Mouse (Mus musculus): ENCODE results near the gene B9d2. TPM values are rescaled to one million over a fixed set of nuclear protein-coding genes. Genes with fewer than 3 reads are reported as not detected.

Gene B9d2
- total RNA-seq (2021): 10 to 100 TPM in 1 of 2 experiments, 1 to 10 TPM in 1; 8.3 to 10.9 TPM

- intact Hi-C loops (cut with DNase I): loop anchor here (5.0 kb wide), 1 partner anchor 72 kb away; the partner anchor contains the start of gene Hnrnpul1
- DNase-seq (ENCODE audit: low spot score): peak; percentile 93
Measured at GRCm38 (mm10) chr7:25680514-25681258, at the start of gene B9d2. Gene B9d2 (plus strand): TSS chr7:25680780.

GRCm38 (mm10) chr7:25632679-25633078, 47.9 kb upstream of the B9d2 start:
- no peak for DNase-seq (ENCODE audit: low spot score)
- intact Hi-C loops (cut with DNase I): no loop called here

DNA sequence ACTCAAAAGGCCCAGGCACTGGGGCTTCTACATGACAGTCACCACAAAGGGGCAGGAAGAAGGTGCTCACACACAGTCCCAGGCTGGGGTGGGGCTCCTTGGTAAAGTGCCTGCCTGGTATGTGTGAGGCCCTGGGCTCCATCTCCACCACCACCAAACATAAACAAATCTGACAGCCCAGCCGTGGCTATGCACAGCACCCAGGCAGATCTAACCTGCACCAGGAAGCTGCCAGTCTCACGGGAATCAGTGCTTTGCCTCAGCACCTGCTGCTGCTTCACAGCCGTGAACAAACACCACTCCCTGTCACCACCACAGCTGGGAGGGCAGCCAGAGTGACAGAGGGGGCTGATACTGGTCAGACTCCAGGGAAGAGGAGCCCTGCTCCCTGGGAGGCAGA, 44.2 kb upstream of the B9d2 start:
- intact Hi-C loops (cut with DNase I): no loop called here
- DNase-seq (ENCODE audit: low spot score): no peak

- intact Hi-C loops (cut with DNase I): no loop called here
- DNase-seq (ENCODE audit: low spot score): no peak
Measured at GRCm38 (mm10) chr7:25637099-25637498, 43.5 kb upstream of the B9d2 start.

DNA sequence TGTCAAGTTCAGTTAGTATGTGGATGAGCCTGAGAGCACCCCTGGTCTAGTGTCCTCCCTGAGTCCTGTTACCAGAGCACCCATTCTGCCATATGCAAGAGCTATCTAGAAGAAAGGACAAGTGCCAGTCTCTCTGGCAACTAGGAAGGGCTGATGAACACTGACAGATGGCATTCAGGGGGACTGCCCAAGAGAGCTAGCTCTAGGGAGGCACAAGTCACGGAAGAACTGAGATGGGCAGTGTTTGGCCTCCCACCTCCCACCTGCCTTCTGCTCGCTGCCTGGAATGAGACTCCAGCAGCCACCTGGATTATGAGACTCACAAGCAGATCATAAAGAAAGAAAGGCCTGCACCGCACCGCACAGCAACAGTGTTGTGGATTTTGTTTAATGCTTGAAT, 40.8 kb upstream of the B9d2 start:
- intact Hi-C loops (cut with DNase I): no loop called here
- DNase-seq (ENCODE audit: low spot score): no peak

DNA sequence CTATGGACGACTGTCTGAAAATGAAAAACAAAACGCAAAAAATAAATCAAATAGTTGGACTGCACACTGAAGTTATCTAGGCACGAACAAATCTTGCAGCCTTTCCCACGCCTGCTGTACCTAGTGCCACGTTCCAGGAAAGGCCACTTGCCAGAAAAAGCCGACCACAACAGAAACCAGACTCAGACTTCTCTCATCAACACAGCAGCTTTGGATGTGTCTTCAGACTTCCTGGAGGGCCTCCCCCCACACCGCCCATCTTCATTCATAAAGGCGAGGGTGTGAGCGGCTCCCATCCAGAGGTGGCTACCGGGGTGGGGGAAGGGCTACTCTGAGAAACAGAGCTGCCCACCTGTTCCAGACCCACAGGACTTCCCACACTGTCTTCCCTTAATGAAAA, 36.4 kb upstream of the B9d2 start:
- intact Hi-C loops (cut with DNase I): no loop called here
- DNase-seq (ENCODE audit: low spot score): no peak

DNA sequence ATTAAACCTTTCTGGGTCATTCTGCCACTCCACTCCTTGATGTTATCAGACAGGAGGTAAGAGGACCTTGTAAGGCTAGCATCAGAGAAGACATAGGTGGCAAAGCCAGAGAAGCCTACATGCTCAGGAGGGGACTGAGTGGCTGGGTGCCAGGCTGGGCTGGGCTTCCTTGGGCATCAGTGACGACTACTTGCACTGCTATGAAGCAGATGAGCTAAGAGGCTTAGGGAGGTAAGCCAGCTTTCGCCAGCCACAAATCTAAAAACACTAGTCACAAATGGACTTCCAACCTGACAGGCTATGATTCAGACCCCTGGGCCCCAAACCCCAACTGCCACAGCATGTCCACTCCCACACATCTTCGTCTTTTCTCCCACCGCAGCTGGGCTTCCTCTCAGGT, 35.9 kb upstream of the B9d2 start:
- intact Hi-C loops (cut with DNase I): no loop called here
- DNase-seq (ENCODE audit: low spot score): no peak

DNA sequence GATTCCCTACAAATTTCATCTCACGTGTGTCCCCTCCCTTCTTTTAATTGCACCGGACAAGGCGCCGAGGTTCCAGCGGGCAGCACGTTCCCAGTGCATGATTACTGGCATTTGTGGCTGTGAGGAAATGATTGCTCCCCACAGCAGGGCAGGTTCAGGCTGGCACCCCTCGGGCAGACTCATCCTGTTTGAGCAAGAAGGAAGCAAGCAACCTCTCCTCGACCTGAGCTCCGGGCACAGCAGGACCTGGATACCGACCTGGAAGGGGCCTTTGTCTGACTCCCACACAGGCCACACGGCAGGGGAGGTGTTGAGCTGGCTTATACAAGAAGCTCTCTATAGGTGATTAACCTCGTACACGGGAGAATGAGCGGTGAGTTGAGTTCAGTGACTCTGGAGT, 35.5 kb upstream of the B9d2 start:
- no peak for DNase-seq (ENCODE audit: low spot score)
- intact Hi-C loops (cut with DNase I): no loop called here

DNA sequence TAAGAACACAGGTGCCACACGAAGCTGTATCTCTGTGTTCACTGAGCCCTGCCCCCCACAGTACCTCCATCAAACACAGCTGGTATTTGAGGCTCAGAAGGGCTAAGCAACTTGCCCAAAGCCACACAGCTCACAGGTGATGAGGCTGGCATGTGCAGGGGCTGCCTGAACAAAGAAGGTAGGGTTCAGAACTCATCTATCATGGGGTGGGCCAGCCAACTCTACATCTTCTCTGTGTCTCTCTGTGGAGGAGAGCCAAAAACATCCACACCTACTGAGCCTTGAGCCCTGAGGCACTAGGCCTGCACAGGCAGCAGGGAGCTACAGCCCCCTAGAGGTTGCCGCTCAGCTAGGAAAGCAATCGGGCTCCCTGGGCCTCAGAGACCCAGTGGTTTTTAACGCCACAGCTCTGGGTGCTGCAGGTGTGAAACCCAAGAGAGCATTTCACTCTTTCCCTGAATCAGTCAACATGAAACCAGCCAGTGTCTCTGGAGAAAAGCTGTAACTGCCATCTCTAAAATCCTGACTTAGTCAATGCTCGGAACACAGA, 32.9 kb upstream of the B9d2 start:
- intact Hi-C loops (cut with DNase I): no loop called here
- no peak for DNase-seq (ENCODE audit: low spot score)

- intact Hi-C loops (cut with DNase I): no loop called here
- no peak for DNase-seq (ENCODE audit: low spot score)
Measured at GRCm38 (mm10) chr7:25649839-25650238, 30.7 kb upstream of the B9d2 start.

DNA sequence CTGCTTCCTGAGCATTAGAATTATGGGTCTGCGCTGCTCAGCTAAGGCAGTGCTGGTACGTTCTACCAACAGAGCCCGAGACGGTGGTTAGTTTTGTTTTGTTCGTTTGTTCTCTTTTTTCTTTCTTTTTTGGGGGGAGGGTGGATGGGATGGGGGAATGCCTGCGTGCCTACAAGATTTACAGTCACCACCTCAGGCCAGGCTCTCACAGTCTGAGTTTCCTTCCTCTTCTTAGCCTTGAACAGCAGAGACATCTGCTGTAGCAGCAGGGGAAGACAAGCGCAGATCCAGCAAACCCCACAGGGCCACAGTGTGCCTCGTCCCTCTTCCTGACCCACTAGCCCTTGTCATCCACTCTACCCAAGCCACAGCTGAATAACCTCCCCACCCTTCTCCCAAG, 29.3 kb upstream of the B9d2 start:
- DNase-seq (ENCODE audit: low spot score): no peak
- intact Hi-C loops (cut with DNase I): no loop called here

DNA sequence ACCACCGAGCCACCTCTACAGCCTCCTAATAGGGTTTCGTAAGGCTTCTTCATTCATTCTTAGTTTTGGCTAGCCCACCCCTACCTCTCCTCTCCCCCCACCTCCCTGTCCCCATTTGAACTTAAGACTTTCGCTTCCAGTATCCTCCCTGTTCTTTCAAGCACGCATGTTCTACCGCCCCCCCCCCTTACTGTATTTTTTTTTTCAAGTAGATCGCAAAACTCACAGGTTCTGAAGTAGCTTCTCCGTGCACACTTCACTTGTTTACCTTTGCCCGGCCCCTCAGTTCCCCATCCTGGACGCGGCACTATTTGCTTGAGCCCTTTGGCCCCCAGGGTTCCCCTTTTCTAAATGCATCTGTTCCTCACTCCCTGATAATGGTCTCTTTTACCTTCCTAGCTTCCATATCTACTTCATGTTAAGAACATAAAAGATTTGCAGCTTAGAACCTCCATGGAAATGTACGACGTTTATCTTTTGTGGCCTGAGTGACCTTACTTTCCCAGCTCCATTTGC, 28.3 kb upstream of the B9d2 start:
- intact Hi-C loops (cut with DNase I): no loop called here

DNA sequence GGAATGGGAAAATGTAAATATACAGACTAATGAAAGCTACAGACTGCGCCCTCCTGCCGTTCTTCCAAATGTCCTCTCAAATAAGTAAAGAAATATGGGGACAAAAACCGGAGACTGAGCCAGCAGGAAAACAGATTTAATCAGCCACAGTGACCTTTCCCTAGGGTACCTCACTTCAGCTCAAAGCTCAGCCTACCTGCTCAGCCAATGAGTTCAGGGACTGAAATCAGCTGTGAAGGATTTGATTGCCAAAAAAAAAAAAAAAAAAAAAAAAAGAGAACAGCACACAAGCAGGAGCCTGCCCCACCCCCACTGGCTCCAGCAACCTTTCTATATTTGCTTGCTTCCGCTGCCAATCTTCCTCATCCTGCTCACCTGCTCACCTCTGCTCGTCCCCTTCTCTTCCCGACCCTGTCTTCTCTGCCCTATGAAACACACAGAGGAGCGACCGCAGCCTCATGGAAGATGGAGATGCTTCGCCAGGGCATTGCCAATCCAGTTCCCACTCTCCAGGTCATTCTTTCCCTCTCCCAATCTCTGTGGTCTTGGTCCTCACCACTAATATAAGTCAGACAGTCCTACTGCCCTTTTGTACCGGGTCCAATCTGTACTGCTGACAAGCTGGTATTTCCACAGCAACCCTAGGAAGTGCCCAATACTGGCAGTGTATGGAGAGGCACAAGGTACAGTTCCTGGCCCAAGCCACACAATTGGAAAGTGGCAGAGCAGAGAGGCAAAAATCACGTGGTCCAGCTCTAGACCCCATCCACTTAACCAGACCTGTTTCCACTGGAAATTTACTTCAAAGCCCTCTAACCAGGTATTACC, 24.8 kb upstream of the B9d2 start:
- intact Hi-C loops (cut with DNase I): loop anchor here (5.0 kb wide), 1 partner anchor 34 kb away; no protein-coding TSS in a partner anchor
- no peak for DNase-seq (ENCODE audit: low spot score)

More for the DNA sequence above, 28.3 kb upstream of the B9d2 start:
- no peak for DNase-seq (ENCODE audit: low spot score)

DNA sequence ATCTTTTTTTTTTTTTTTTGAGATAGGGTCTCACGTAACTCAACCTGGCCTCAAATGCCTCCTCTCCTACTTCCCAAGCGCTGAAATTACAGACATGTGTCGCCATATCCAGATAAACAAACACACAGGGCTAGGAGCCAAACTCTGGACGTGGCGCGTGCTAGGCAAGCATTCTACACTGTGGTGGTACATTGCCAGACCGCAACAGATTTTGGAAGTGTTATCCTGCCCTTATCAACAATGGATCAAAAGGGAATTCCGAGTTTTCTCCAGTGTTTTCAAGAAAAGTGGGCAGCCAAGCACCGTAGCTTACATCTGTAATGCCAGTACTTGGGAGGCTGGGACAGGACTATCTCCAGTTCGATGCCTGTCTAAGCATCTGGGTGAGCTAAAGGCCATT, 22.8 kb upstream of the B9d2 start:
- intact Hi-C loops (cut with DNase I): loop anchor here (5.0 kb wide), 1 partner anchor 35 kb away; no protein-coding TSS in a partner anchor
- no peak for DNase-seq (ENCODE audit: low spot score)

- peak; percentile 99 for DNase-seq (ENCODE audit: low spot score)
- intact Hi-C loops (cut with DNase I): loop anchor here (5.0 kb wide), 1 partner anchor 37 kb away; no protein-coding TSS in a partner anchor
Measured at GRCm38 (mm10) chr7:25658657-25659472, 21.7 kb upstream of the B9d2 start, which contains the start of the genes Bckdha and Exosc5. Gene Bckdha (minus strand): TSS chr7:25658981. Gene Exosc5 (plus strand): TSS chr7:25659164.

DNA sequence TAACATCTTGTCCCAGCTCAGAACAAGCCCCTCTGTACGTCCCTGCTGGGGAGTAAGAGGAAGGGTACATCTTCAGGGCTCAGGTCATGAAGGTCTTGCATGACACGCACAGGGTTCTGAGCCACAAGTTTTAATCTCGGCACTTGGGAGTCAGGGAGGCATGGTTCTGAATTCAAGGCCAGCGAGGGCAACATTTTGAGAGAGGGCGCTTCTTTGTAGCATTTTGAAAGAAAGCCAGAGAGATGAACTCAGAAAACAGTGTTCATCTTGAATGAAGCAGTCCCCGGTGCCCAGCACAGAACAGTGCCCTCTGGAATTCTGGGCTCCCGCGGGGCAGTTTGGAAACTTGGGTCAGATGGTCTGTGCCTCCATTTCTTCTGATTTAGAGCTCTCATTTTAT, 14.2 kb upstream of the B9d2 start:
- DNase-seq (ENCODE audit: low spot score): no peak
- intact Hi-C loops (cut with DNase I): no loop called here

DNA sequence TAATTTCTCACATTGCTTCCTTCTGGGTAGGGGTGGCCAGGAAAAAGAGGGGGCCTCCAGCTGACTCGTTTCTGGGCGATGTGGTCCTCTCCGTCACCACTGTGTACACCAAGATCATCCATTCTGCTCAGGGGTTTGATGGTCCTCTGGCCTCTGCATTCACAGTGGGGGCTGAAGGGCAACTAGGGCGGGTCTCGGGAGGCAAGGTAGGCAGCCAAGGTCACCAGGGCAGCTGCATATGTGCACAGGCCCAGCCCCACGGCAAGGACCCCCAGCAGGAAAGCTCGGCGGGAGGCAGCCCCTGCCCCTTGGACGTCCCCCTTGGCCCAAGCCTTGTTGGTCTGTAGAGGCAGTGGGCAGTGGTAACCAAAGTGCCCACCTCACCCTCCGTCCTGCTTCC, 11.4 kb upstream of the B9d2 start:
- no peak for DNase-seq (ENCODE audit: low spot score)
- intact Hi-C loops (cut with DNase I): no loop called here

GRCm38 (mm10) chr7:25669631-25670030, 10.9 kb upstream of the B9d2 start:
- intact Hi-C loops (cut with DNase I): no loop called here
- DNase-seq (ENCODE audit: low spot score): no peak

DNA sequence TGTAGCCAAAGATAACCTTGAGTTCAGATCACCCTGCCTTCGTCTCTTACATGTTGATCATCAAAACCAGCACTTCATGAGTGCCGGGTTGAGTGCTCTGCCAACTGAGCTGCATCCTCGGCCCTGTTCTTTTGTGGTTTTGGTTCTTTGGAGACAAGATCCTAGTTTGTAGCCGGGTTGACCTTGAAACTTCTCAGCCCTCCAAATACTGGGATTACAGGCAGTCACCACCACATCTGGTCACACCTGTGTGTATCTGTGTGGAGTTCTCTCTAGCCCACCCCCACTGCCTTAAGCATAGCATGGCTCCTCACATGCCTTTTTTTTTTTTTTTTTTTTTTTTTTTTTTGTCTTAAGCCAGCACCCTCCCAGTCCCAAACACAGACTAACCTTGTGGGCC, 10.5 kb upstream of the B9d2 start:
- intact Hi-C loops (cut with DNase I): no loop called here
- no peak for DNase-seq (ENCODE audit: low spot score)

DNA sequence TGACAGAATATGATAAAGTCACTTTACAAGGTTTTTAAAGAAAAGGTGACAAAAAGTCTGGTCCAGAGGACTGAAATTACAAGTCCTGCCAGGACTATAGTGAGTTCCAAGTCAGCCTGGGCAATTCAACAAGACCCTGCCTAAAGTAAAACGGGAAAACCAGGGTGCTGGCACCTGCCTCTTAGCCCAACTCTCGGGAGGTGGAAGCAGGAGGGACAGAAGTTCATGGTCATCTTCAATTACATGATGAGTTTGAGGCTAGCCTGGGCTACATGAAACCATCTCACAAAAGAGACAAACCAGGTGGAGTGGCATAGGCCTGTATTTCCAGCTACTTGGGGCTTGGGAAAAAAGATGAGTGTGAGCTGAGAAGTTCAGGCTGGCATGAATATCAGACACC, 8.9 kb upstream of the B9d2 start:
- no peak for DNase-seq (ENCODE audit: low spot score)
- intact Hi-C loops (cut with DNase I): no loop called here
